Mouse (Mus musculus): ENCODE data around the gene Fam19a1. TPM values are rescaled to one million over a fixed set of nuclear protein-coding genes. Genes with fewer than 3 reads are reported as not detected.

The Fam19a1 gene
- total and polyA plus RNA-seq, 3 experiments: 0.13 to 2.9 (median 1.5) TPM

GRCm38 (mm10) chr6:96437814-96438213 lies 324.9 kb downstream of the Fam19a1 start:
- no peak for DNase-seq

GRCm38 (mm10) chr6:96439419-96439818 lies 326.5 kb downstream of the Fam19a1 start:
- DNase-seq: no peak

- DNase-seq: no peak
These were observed 329.0 kb downstream of the Fam19a1 start for GRCm38 (mm10) chr6:96441971-96442370.

GRCm38 (mm10) chr6:96447466-96447865 lies 334.5 kb downstream of the Fam19a1 start:
- no peak for DNase-seq

GRCm38 (mm10) chr6:96456266-96456665 lies 343.3 kb downstream of the Fam19a1 start:
- no peak for DNase-seq

- no peak for DNase-seq
These were observed 344.8 kb downstream of the Fam19a1 start for GRCm38 (mm10) chr6:96457590-96458259.

GRCm38 (mm10) chr6:96459041-96459440 lies 346.1 kb downstream of the Fam19a1 start:
- no peak for DNase-seq

GRCm38 (mm10) chr6:96499464-96499863 lies 386.5 kb downstream of the Fam19a1 start:
- no peak for DNase-seq

GRCm38 (mm10) chr6:96541600-96541999 lies 428.6 kb downstream of the Fam19a1 start:
- no peak for DNase-seq

- DNase-seq: no peak
These were observed 431.9 kb downstream of the Fam19a1 start for GRCm38 (mm10) chr6:96544832-96545231.

GRCm38 (mm10) chr6:96550431-96550830 lies 437.5 kb downstream of the Fam19a1 start:
- no peak for DNase-seq

- DNase-seq: no peak
These were observed 465.7 kb downstream of the Fam19a1 start for GRCm38 (mm10) chr6:96578649-96579048.

- DNase-seq: no peak
These were observed 467.8 kb downstream of the Fam19a1 start for GRCm38 (mm10) chr6:96580726-96581125.

- DNase-seq: no peak
These were observed 468.2 kb downstream of the Fam19a1 start for GRCm38 (mm10) chr6:96581187-96581586.

- no peak for DNase-seq
These were observed 474.5 kb downstream of the Fam19a1 start for GRCm38 (mm10) chr6:96587427-96587826.

GRCm38 (mm10) chr6:96593031-96593430 lies 480.1 kb downstream of the Fam19a1 start:
- no peak for DNase-seq

- DNase-seq: no peak
These were observed 482.2 kb downstream of the Fam19a1 start for GRCm38 (mm10) chr6:96595201-96595600.

GRCm38 (mm10) chr6:96624196-96624595 lies 511.2 kb downstream of the Fam19a1 start:
- no peak for DNase-seq

- DNase-seq: no peak
These were observed 518.6 kb downstream of the Fam19a1 start for GRCm38 (mm10) chr6:96631518-96631917.

GRCm38 (mm10) chr6:96632243-96632642 lies 519.3 kb downstream of the Fam19a1 start:
- no peak for DNase-seq

GRCm38 (mm10) chr6:96635663-96636062 lies 522.7 kb downstream of the Fam19a1 start:
- DNase-seq: no peak

GRCm38 (mm10) chr6:96648742-96649141 lies 535.8 kb downstream of the Fam19a1 start:
- DNase-seq: no peak

- no peak for DNase-seq
These were observed 536.3 kb downstream of the Fam19a1 start for GRCm38 (mm10) chr6:96649267-96649666.

GRCm38 (mm10) chr6:96666311-96666710 lies 553.4 kb downstream of the Fam19a1 start:
- no peak for DNase-seq

Measured in adrenal gland, adult 2 months (tissue).